Mouse (Mus musculus): ENCODE results near the gene Gramd1a.
A peak's percentile ranks its signal among the peaks of the same experiment; 100 is the strongest.

GRCm38 (mm10) chr7:31097583-31098248 lies 58.0 kb downstream of the Gramd1a start:
- TF ChIP-seq CTCF (IDR thresholded peaks at IDR 0.05; ENCODE audit: low read depth, low read length) (peak; percentile 97), POLR2A (IDR thresholded peaks at IDR 0.05; ENCODE audit: extremely low read depth, insufficient read depth, low read length) (no peak)
